Mouse (Mus musculus): ENCODE measurements at regions not wholly inside any gene's neighbourhood (a gene's known extent, or its start where the extent isn't known, plus 50 kb on each side); places are given as distances from the start of the nearest gene placed in this dataset.

GRCm38 (mm10) chr8:115426543-115426942 is 281.1 kb downstream of the Maf start:
- no peak for TF ChIP-seq POLR2A (IDR thresholded peaks at IDR 0.05; ENCODE audit: borderline replicate concordance, control insufficient read depth, low read depth, low read length)
- no peak for TF ChIP-seq CTCF (IDR thresholded peaks at IDR 0.05; ENCODE audit: control insufficient read depth, insufficient read depth, low read length)
